Mouse (Mus musculus): ENCODE data around the gene Mier2. TPM values are rescaled to one million over a fixed set of nuclear protein-coding genes. Genes with fewer than 3 reads are reported as not detected.

Gene Mier2
- total RNA-seq, 1 experiment: 58.5 TPM

- no peaks in the 10 kb centered on the region for H3K9me3 ChIP-seq (ENCODE audit: control insufficient read depth, insufficient read depth, low read depth, low read length)
- peaks cover 43% of the 10 kb centered on the region for H3K36me3 ChIP-seq (ENCODE audit: control insufficient read depth, insufficient read depth, low read length, poor library complexity, severe bottlenecking)
- H3K9ac ChIP-seq (ENCODE audit: insufficient read depth, low read depth, low read length, poor library complexity, severe bottlenecking): no peak overlapping the region
- TF ChIP-seq ZNF384 (IDR thresholded peaks at IDR 0.05; ENCODE audit: low read depth, low read length): no peak
- no peak overlapping the region for H3K27ac ChIP-seq (ENCODE audit: insufficient read depth, low read depth, low read length, poor library complexity, severe bottlenecking)
- in situ Hi-C loops (cut with MboI; ENCODE audit: low sequenced_read_pairs in 2 of 2, unreplicated experiment in 2 of 2): no loop called here
- no peak for DNase-seq (ENCODE audit: low read depth, low spot score)
- no peak overlapping the region for H3K4me3 ChIP-seq (ENCODE audit: insufficient read depth in 1 of 2, low read depth in 1 of 2, low read length in 2 of 2, poor library complexity in 1 of 2, severe bottlenecking in 1 of 2)
- peaks cover 0 to 4% of the 10 kb centered on the region in 2 experiments; a peak in 2 of 4 replicates for H3K4me1 ChIP-seq (ENCODE audit: control insufficient read depth in 2 of 2, insufficient read depth in 2 of 2, low read length in 2 of 2, poor library complexity in 1 of 2)
Measured at GRCm38 (mm10) chr10:79538873-79539272, 16.1 kb downstream of the Mier2 start.

- Histone ChIP-seq H3K9me3 (ENCODE audit: control insufficient read depth, insufficient read depth, low read depth, low read length) (no peaks in the 10 kb centered on the region), H3K9ac (ENCODE audit: insufficient read depth, low read depth, low read length, poor library complexity, severe bottlenecking) (no peak overlapping the region), H3K4me1 (ENCODE audit: control insufficient read depth in 2 of 2, insufficient read depth in 2 of 2, low read length in 2 of 2, poor library complexity in 1 of 2) (peaks cover 0 to 6% of the 10 kb centered on the region in 2 experiments; a peak in 2 of 4 replicates), H3K4me3 (ENCODE audit: insufficient read depth in 1 of 2, low read depth in 1 of 2, low read length in 2 of 2, poor library complexity in 1 of 2, severe bottlenecking in 1 of 2) (no peak overlapping the region), H3K27ac (ENCODE audit: insufficient read depth, low read depth, low read length, poor library complexity, severe bottlenecking) (no peak overlapping the region), H3K36me3 (ENCODE audit: control insufficient read depth, insufficient read depth, low read length, poor library complexity, severe bottlenecking) (peaks cover 38% of the 10 kb centered on the region)
- no peak for DNase-seq (ENCODE audit: low read depth, low spot score)
- in situ Hi-C loops (cut with MboI; ENCODE audit: low sequenced_read_pairs in 2 of 2, unreplicated experiment in 2 of 2): no loop called here
- TF ChIP-seq MAFK (IDR thresholded peaks at IDR 0.05; ENCODE audit: insufficient read depth, low read depth, low read length) (no peak), HCFC1 (IDR thresholded peaks at IDR 0.05; ENCODE audit: borderline replicate concordance, insufficient read depth, low read length) (no peak), ZNF384 (IDR thresholded peaks at IDR 0.05; ENCODE audit: low read depth, low read length) (no peak), CHD2 (IDR thresholded peaks at IDR 0.05; ENCODE audit: low read depth, low read length) (no peak), ZC3H11A (IDR thresholded peaks at IDR 0.05; ENCODE audit: borderline replicate concordance, low read depth, low read length) (no peak)
Measured at GRCm38 (mm10) chr10:79538323-79538722, 16.7 kb downstream of the Mier2 start.

- TF ChIP-seq ZNF384 (IDR thresholded peaks at IDR 0.05; ENCODE audit: low read depth, low read length): no peak
- TF ChIP-seq HCFC1 (IDR thresholded peaks at IDR 0.05; ENCODE audit: borderline replicate concordance, insufficient read depth, low read length): no peak
- no peak for TF ChIP-seq CHD2 (IDR thresholded peaks at IDR 0.05; ENCODE audit: low read depth, low read length)
- no peak for TF ChIP-seq MAFK (IDR thresholded peaks at IDR 0.05; ENCODE audit: insufficient read depth, low read depth, low read length)
- no peak for TF ChIP-seq ZC3H11A (IDR thresholded peaks at IDR 0.05; ENCODE audit: borderline replicate concordance, low read depth, low read length)
Measured at GRCm38 (mm10) chr10:79537781-79538180, 17.2 kb downstream of the Mier2 start.

GRCm38 (mm10) chr10:79537271-79537670 lies 17.7 kb downstream of the Mier2 start:
- H3K4me1 ChIP-seq (ENCODE audit: control insufficient read depth in 2 of 2, insufficient read depth in 2 of 2, low read length in 2 of 2, poor library complexity in 1 of 2): peaks cover 0 to 7% of the 10 kb centered on the region in 2 experiments; a peak in 2 of 4 replicates
- H3K4me3 ChIP-seq (ENCODE audit: insufficient read depth in 1 of 2, low read depth in 1 of 2, low read length in 2 of 2, poor library complexity in 1 of 2, severe bottlenecking in 1 of 2): no peak overlapping the region
- DNase-seq (ENCODE audit: low read depth, low spot score): no peak
- in situ Hi-C loops (cut with MboI; ENCODE audit: low sequenced_read_pairs in 2 of 2, unreplicated experiment in 2 of 2): no loop called here
- no peak for TF ChIP-seq HCFC1 (IDR thresholded peaks at IDR 0.05; ENCODE audit: borderline replicate concordance, insufficient read depth, low read length)
- TF ChIP-seq ZNF384 (IDR thresholded peaks at IDR 0.05; ENCODE audit: low read depth, low read length): no peak
- no peak for TF ChIP-seq MAFK (IDR thresholded peaks at IDR 0.05; ENCODE audit: insufficient read depth, low read depth, low read length)
- TF ChIP-seq CHD2 (IDR thresholded peaks at IDR 0.05; ENCODE audit: low read depth, low read length): no peak
- TF ChIP-seq ZC3H11A (IDR thresholded peaks at IDR 0.05; ENCODE audit: borderline replicate concordance, low read depth, low read length): no peak
- no peaks in the 10 kb centered on the region for H3K9me3 ChIP-seq (ENCODE audit: control insufficient read depth, insufficient read depth, low read depth, low read length)
- H3K27ac ChIP-seq (ENCODE audit: insufficient read depth, low read depth, low read length, poor library complexity, severe bottlenecking): no peak overlapping the region
- peaks cover 27% of the 10 kb centered on the region for H3K36me3 ChIP-seq (ENCODE audit: control insufficient read depth, insufficient read depth, low read length, poor library complexity, severe bottlenecking)
- H3K9ac ChIP-seq (ENCODE audit: insufficient read depth, low read depth, low read length, poor library complexity, severe bottlenecking): no peak overlapping the region

More at GRCm38 (mm10) chr10:79537781-79538180, 17.2 kb downstream of the Mier2 start:
- Histone ChIP-seq H3K36me3 (ENCODE audit: control insufficient read depth, insufficient read depth, low read length, poor library complexity, severe bottlenecking) (peaks cover 32% of the 10 kb centered on the region), H3K9me3 (ENCODE audit: control insufficient read depth, insufficient read depth, low read depth, low read length) (no peaks in the 10 kb centered on the region), H3K9ac (ENCODE audit: insufficient read depth, low read depth, low read length, poor library complexity, severe bottlenecking) (no peak overlapping the region), H3K4me1 (ENCODE audit: control insufficient read depth in 2 of 2, insufficient read depth in 2 of 2, low read length in 2 of 2, poor library complexity in 1 of 2) (peaks cover 0 to 7% of the 10 kb centered on the region in 2 experiments; a peak in 2 of 4 replicates), H3K4me3 (ENCODE audit: insufficient read depth in 1 of 2, low read depth in 1 of 2, low read length in 2 of 2, poor library complexity in 1 of 2, severe bottlenecking in 1 of 2) (no peak overlapping the region), H3K27ac (ENCODE audit: insufficient read depth, low read depth, low read length, poor library complexity, severe bottlenecking) (no peak overlapping the region)
- in situ Hi-C loops (cut with MboI; ENCODE audit: low sequenced_read_pairs in 2 of 2, unreplicated experiment in 2 of 2): no loop called here
- no peak for DNase-seq (ENCODE audit: low read depth, low spot score)

All from ES-E14 (cell line).